Mouse (Mus musculus): Measurements from ENCODE around the gene Nrm. TPM values are rescaled to one million over a fixed set of nuclear protein-coding genes. Genes with fewer than 3 reads are reported as not detected.

Nrm gene
- polyA plus RNA-seq, 1 experiment: 22.4 TPM

DNA sequence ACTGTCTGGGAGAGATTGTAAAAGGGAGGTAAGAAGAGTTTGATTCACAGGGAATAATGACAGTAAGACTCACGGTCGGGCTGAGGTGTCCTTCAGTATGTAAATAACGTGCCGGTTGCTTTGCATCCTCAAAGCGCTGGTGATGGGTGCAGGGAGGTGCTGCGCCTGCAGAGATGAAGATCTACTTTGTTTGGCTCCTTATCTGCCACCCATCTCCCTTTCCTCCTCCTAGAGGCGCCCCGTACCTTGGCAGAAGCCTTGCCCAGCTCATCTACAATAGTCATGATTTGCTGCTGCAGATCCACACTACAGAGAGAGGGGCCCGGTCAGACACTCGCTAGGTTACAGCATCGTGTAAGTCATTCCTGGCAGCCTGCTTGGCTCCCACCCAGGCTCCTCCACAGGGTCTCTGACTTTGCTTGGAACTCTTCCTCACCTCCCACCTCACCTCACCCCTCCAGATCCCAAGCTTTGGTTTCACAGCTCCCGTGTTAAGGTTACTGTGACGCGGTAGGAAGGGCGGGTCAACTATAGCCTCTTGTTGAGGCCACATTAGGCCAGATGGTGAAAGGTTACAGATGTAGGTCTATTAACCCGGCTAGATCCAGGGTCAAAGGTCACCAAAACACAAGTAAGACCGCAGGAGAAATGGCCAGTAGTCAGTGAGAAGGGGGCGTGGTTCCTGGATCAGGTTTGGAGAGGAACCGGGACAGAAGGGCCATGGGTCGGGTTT is 48.2 kb downstream of the Nrm start:
- Histone ChIP-seq H3K4me1 (ENCODE audit: control insufficient read depth, insufficient read depth, low read length) (0 out of 2 replicates have a peak, but pooled peaks cover 2% of the 10 kb centered on the region), H3K4me3 (replicated peaks; ENCODE audit: control insufficient read depth, low read depth, low read length) (peak overlapping the region; percentile 86), H3K27ac (ENCODE audit: control insufficient read depth, insufficient read depth, low read depth, low read length, poor library complexity) (peak overlapping the region; percentile 53)
- no peak for TF ChIP-seq POLR2A (IDR thresholded peaks at IDR 0.05; ENCODE audit: borderline replicate concordance, control insufficient read depth, low read depth, low read length)
- no peak for TF ChIP-seq CTCF (IDR thresholded peaks at IDR 0.05; ENCODE audit: control insufficient read depth, insufficient read depth, low read length)
- WGBS: 27% methylated on average over 20 of the region's 20 CpGs

DNA sequence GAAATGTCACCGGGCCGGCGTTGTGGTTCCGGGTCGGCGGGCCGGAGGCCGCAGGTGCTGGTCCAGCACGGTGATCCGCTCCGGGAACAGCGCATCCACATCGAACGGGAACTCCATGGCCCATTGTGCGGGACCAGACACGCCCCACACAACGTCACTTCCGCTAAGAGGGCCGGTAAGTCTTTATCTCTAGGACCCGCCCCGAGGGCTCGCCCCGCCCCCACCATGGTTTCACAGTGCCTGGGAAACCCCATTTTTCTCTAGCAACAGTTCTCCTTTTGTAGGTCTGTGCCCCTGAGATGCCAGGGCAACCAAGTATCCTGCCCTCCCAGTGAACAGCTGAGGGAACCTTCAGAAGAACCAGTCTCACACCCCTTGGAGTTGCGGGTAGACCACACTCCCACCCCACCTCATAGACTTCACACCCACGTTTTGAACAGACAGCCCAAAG is 48.8 kb downstream of the Nrm start, which contains the start of gene Atat1:
Gene Atat1, minus strand, starts transcription at position 157 of the 451 bp plus-strand sequence.
- peak; percentile 74 for TF ChIP-seq POLR2A (IDR thresholded peaks at IDR 0.05; ENCODE audit: borderline replicate concordance, control insufficient read depth, low read depth, low read length)
- no peak for TF ChIP-seq CTCF (IDR thresholded peaks at IDR 0.05; ENCODE audit: control insufficient read depth, insufficient read depth, low read length)
- H3K27ac ChIP-seq (ENCODE audit: control insufficient read depth, insufficient read depth, low read depth, low read length, poor library complexity): peak within 1 kb of the TSS; percentile 75
- under 1% methylated on average over 25 of the region's 25 CpGs for WGBS
- H3K4me1 ChIP-seq (ENCODE audit: control insufficient read depth, insufficient read depth, low read length): 0 out of 2 replicates have a peak, but pooled peaks cover 2% of the 10 kb centered on the region
- H3K4me3 ChIP-seq (replicated peaks; ENCODE audit: control insufficient read depth, low read depth, low read length): peak within 1 kb of the TSS; percentile 86

DNA sequence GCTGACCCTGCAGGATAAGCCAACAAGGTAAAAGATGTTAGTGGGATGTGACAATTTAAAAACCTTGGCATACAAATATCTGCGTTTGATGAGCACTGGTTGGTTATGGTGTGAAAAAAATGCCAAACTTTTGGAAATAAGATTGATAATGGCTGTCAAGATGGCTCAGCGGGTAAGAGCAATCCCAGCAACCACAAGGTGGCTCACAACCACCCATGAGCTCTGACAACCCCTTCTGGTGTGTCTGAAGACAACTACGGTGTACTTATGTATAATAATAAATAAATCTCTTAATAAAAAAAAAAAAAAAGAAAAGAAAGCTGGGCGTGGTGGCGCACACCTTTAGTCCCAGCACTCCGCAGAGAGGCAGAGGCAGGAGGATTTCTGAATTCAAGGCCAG is 53.9 kb downstream of the Nrm start:
- TF ChIP-seq POLR2A (IDR thresholded peaks at IDR 0.05; ENCODE audit: borderline replicate concordance, control insufficient read depth, low read depth, low read length) (no peak), CTCF (IDR thresholded peaks at IDR 0.05; ENCODE audit: control insufficient read depth, insufficient read depth, low read length) (no peak)
- 64% methylated on average over 6 of the region's 6 CpGs for WGBS
- Histone ChIP-seq H3K27ac (ENCODE audit: control insufficient read depth, insufficient read depth, low read depth, low read length, poor library complexity) (no peak overlapping the region), H3K4me3 (replicated peaks; ENCODE audit: control insufficient read depth, low read depth, low read length) (no peak overlapping the region), H3K4me1 (ENCODE audit: control insufficient read depth, insufficient read depth, low read length) (peaks cover 3% of the 10 kb centered on the region; the same call in 1 of the 2 replicates)

Other genes with a start within 250 kb of the Nrm start
- gene Gm9573, start 234.7 kb upstream of the Nrm start, polyA plus RNA-seq (2011; ENCODE audit: insufficient read depth, insufficient read length, low replicate concordance, missing spikeins): not detected in 2 replicates
- gene Mucl3, start 217.6 kb upstream of the Nrm start, polyA plus RNA-seq (2011; ENCODE audit: insufficient read depth, insufficient read length, low replicate concordance, missing spikeins): not detected in 2 replicates
- 13.1 and 25.0 TPM in 2 replicates for gene Vars2, start 193.7 kb upstream of the Nrm start, polyA plus RNA-seq (2011; ENCODE audit: insufficient read depth, insufficient read length, low replicate concordance, missing spikeins)
- gene Gtf2h4, start 187.6 kb upstream of the Nrm start, polyA plus RNA-seq (2011; ENCODE audit: insufficient read depth, insufficient read length, low replicate concordance, missing spikeins): 12.5 and 21.1 TPM in 2 replicates
- 2.4 and 6.0 TPM in 2 replicates for gene Ddr1, start 156.7 kb upstream of the Nrm start, polyA plus RNA-seq (2011; ENCODE audit: insufficient read depth, insufficient read length, low replicate concordance, missing spikeins)
- gene Ier3, start 39.6 kb upstream of the Nrm start, polyA plus RNA-seq (2011; ENCODE audit: insufficient read depth, insufficient read length, low replicate concordance, missing spikeins): 8.7 and 17.1 TPM in 2 replicates
- 41.7 and 90.0 TPM in 2 replicates for gene Flot1, start 38.1 kb upstream of the Nrm start, polyA plus RNA-seq (2011; ENCODE audit: insufficient read depth, insufficient read length, low replicate concordance, missing spikeins)
- gene Tubb5, start 23.0 kb upstream of the Nrm start, polyA plus RNA-seq (2011; ENCODE audit: insufficient read depth, insufficient read length, low replicate concordance, missing spikeins): 380 and 447 TPM in 2 replicates
- gene Mdc1, start 19.8 kb upstream of the Nrm start, polyA plus RNA-seq (2011; ENCODE audit: insufficient read depth, insufficient read length, low replicate concordance, missing spikeins): 17.2 and 24.2 TPM in 2 replicates
- 35.8 and 78.4 TPM in 2 replicates for gene Ppp1r18, start 4.3 kb downstream of the Nrm start, polyA plus RNA-seq (2011; ENCODE audit: insufficient read depth, insufficient read length, low replicate concordance, missing spikeins)
- 119 and 234 TPM in 2 replicates for gene Dhx16, start 18.5 kb downstream of the Nrm start, polyA plus RNA-seq (2011; ENCODE audit: insufficient read depth, insufficient read length, low replicate concordance, missing spikeins)
- 28.5 and 52.0 TPM in 2 replicates for gene 2310061I04Rik, start 36.1 kb downstream of the Nrm start, polyA plus RNA-seq (2011; ENCODE audit: insufficient read depth, insufficient read length, low replicate concordance, missing spikeins)
- gene Atat1, start 48.8 kb downstream of the Nrm start, polyA plus RNA-seq (2011; ENCODE audit: insufficient read depth, insufficient read length, low replicate concordance, missing spikeins): 11.7 and 19.9 TPM in 2 replicates
- gene Mrps18b, start 55.1 kb downstream of the Nrm start, polyA plus RNA-seq (2011; ENCODE audit: insufficient read depth, insufficient read length, low replicate concordance, missing spikeins): 43.2 and 65.2 TPM in 2 replicates
- gene Ppp1r10, start 55.1 kb downstream of the Nrm start, polyA plus RNA-seq (2011; ENCODE audit: insufficient read depth, insufficient read length, low replicate concordance, missing spikeins): 24.4 and 48.0 TPM in 2 replicates
- 77.2 and 120 TPM in 2 replicates for gene Abcf1, start 108.4 kb downstream of the Nrm start, polyA plus RNA-seq (2011; ENCODE audit: insufficient read depth, insufficient read length, low replicate concordance, missing spikeins)
- 28.0 and 29.9 TPM in 2 replicates for gene Gnl1, start 118.5 kb downstream of the Nrm start, polyA plus RNA-seq (2011; ENCODE audit: insufficient read depth, insufficient read length, low replicate concordance, missing spikeins)
- 23.0 and 34.5 TPM in 2 replicates for gene Prr3, start 118.9 kb downstream of the Nrm start, polyA plus RNA-seq (2011; ENCODE audit: insufficient read depth, insufficient read length, low replicate concordance, missing spikeins)
- gene H2-T24, start 159.2 kb downstream of the Nrm start, polyA plus RNA-seq (2011; ENCODE audit: insufficient read depth, insufficient read length, low replicate concordance, missing spikeins): 48.0 and 67.4 TPM in 2 replicates
- gene H2-T23, start 171.5 kb downstream of the Nrm start, polyA plus RNA-seq (2011; ENCODE audit: insufficient read depth, insufficient read length, low replicate concordance, missing spikeins): 60.1 and 94.6 TPM in 2 replicates
- gene H2-T22, start 181.4 kb downstream of the Nrm start, polyA plus RNA-seq (2011; ENCODE audit: insufficient read depth, insufficient read length, low replicate concordance, missing spikeins): 23.5 and 45.8 TPM in 2 replicates
- gene Gm6034, start 181.6 kb downstream of the Nrm start, polyA plus RNA-seq (2011; ENCODE audit: insufficient read depth, insufficient read length, low replicate concordance, missing spikeins): not detected in 2 replicates
- not detected in 2 replicates for gene Gm11127, start 197.1 kb downstream of the Nrm start, polyA plus RNA-seq (2011; ENCODE audit: insufficient read depth, insufficient read length, low replicate concordance, missing spikeins)